Mouse (Mus musculus): ENCODE measurements around the gene Prom1. TPM values are rescaled to one million over a fixed set of nuclear protein-coding genes. Genes with fewer than 3 reads are reported as not detected.

Prom1 gene
- polyA plus RNA-seq, 1 experiment from 2014 or later: 101 TPM

- H3K4me1 ChIP-seq (replicated peaks; ENCODE audit: insufficient read depth, low read length): peaks cover 13% of the 10 kb centered on the region
- peaks cover 3% of the 10 kb centered on the region; the same call in 1 of the 2 replicates for H3K9me3 ChIP-seq (replicated peaks; ENCODE audit: low read length)
- WGBS: 81% methylated on average over 7 of the region's 7 CpGs
- H3K9ac ChIP-seq (ENCODE audit: low read depth, low read length): no peak overlapping the region
- H3K27me3 ChIP-seq (ENCODE audit: insufficient read depth, low read length): no peaks in the 10 kb centered on the region
- H3K4me2 ChIP-seq (ENCODE audit: low read length): no peak overlapping the region
- no peak overlapping the region for H3K27ac ChIP-seq
- no peak for DNase-seq (ENCODE audit: low spot score)
- no peak for ATAC-seq (replicated peaks; ENCODE audit: low FRiP score, low read depth)
- TF ChIP-seq CTCF (IDR thresholded peaks at IDR 0.05; ENCODE audit: low read depth): no peak
- H3K36me3 ChIP-seq (ENCODE audit: insufficient read depth, low read length): no peaks in the 10 kb centered on the region
- no peak overlapping the region for H3K4me3 ChIP-seq (replicated peaks; ENCODE audit: low read depth, low read length)
Observed at GRCm38 (mm10) chr5:44103121-44103520, 1.3 kb upstream of the Prom1 start.

- TF ChIP-seq CTCF (IDR thresholded peaks at IDR 0.05; ENCODE audit: low read depth): peak; percentile 34
- Histone ChIP-seq H3K27ac (peak overlapping the region; percentile 75), H3K9ac (ENCODE audit: low read depth, low read length) (peak overlapping the region; percentile 67), H3K4me2 (ENCODE audit: low read length) (peak overlapping the region; percentile 89), H3K36me3 (ENCODE audit: insufficient read depth, low read length) (no peaks in the 10 kb centered on the region), H3K9me3 (replicated peaks; ENCODE audit: low read length) (no peaks in the 10 kb centered on the region), H3K27me3 (ENCODE audit: insufficient read depth, low read length) (no peaks in the 10 kb centered on the region), H3K4me3 (replicated peaks; ENCODE audit: low read depth, low read length) (peak overlapping the region; percentile 62), H3K4me1 (replicated peaks; ENCODE audit: insufficient read depth, low read length) (peaks cover 13% of the 10 kb centered on the region)
- under 1% methylated on average over 43 of the region's 43 CpGs for WGBS
- ATAC-seq (replicated peaks; ENCODE audit: low FRiP score, low read depth): peak; percentile 56
- DNase-seq (ENCODE audit: low spot score): peak; percentile 71
Observed at GRCm38 (mm10) chr5:44100544-44101230, 1.1 kb downstream of the Prom1 start.

DNA sequence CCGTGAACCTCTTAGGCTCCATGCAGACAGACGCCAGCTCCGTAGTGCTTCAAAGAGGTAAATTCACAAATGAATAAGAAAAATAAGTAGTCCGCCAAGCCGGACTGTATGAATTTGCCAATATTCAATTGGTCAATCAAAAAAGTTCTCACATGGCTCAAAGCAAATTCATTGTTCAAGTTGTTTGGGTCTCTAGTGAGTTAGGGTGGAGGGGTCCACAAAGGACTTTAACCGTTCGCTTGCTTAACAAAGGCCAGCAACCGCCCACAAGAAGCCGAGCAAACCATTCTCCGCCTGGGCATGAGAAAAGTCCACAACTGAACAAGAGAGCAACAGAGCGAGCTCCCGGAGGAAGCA, 1.7 kb downstream of the Prom1 start:
- H3K9me3 ChIP-seq (replicated peaks; ENCODE audit: low read length): no peaks in the 10 kb centered on the region
- DNase-seq (ENCODE audit: low spot score): no peak
- ATAC-seq (replicated peaks; ENCODE audit: low FRiP score, low read depth): no peak
- peak overlapping the region; percentile 62 for H3K4me3 ChIP-seq (replicated peaks; ENCODE audit: low read depth, low read length)
- H3K4me2 ChIP-seq (ENCODE audit: low read length): peak overlapping the region; percentile 89
- TF ChIP-seq CTCF (IDR thresholded peaks at IDR 0.05; ENCODE audit: low read depth): no peak
- H3K9ac ChIP-seq (ENCODE audit: low read depth, low read length): peak overlapping the region; percentile 67
- peaks cover 12% of the 10 kb centered on the region for H3K4me1 ChIP-seq (replicated peaks; ENCODE audit: insufficient read depth, low read length)
- H3K36me3 ChIP-seq (ENCODE audit: insufficient read depth, low read length): no peaks in the 10 kb centered on the region
- H3K27me3 ChIP-seq (ENCODE audit: insufficient read depth, low read length): no peaks in the 10 kb centered on the region
- H3K27ac ChIP-seq: peak overlapping the region; percentile 75
- WGBS: 6% methylated on average over 12 of the region's 12 CpGs

GRCm38 (mm10) chr5:44096996-44097395, 4.8 kb downstream of the Prom1 start:
- H3K9me3 ChIP-seq (replicated peaks; ENCODE audit: low read length): no peaks in the 10 kb centered on the region
- H3K4me1 ChIP-seq (replicated peaks; ENCODE audit: insufficient read depth, low read length): peaks cover 8% of the 10 kb centered on the region; the same call in 1 of the 2 replicates
- no peak overlapping the region for H3K4me3 ChIP-seq (replicated peaks; ENCODE audit: low read depth, low read length)
- no peaks in the 10 kb centered on the region for H3K27me3 ChIP-seq (ENCODE audit: insufficient read depth, low read length)
- DNase-seq (ENCODE audit: low spot score): no peak
- WGBS: 86% methylated on average over 5 of the region's 5 CpGs
- no peak for TF ChIP-seq CTCF (IDR thresholded peaks at IDR 0.05; ENCODE audit: low read depth)
- H3K27ac ChIP-seq: no peak overlapping the region
- H3K36me3 ChIP-seq (ENCODE audit: insufficient read depth, low read length): peaks cover 10% of the 10 kb centered on the region
- H3K4me2 ChIP-seq (ENCODE audit: low read length): no peak overlapping the region
- ATAC-seq (replicated peaks; ENCODE audit: low FRiP score, low read depth): no peak
- no peak overlapping the region for H3K9ac ChIP-seq (ENCODE audit: low read depth, low read length)

DNA sequence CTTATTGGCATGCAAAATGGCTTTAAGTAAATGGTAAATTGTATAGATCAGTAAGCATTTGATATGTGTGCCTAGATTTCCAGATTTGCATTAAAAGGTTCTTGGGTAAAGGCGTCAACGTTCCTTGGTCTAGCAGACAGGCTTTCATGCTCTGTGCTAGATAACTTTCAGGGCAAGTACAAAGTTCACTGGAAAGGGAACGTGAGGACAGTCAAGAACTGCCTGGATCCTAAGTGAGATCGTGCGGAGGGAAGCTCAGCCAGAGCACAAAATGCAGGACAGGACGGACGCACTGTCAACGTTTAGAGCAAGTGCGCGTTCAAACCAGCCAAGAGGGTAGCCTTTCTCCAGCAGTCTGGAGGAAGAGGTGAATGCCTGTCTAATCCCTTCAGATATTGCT, 5.7 kb downstream of the Prom1 start:
- Histone ChIP-seq H3K36me3 (ENCODE audit: insufficient read depth, low read length) (peaks cover 10% of the 10 kb centered on the region), H3K27me3 (ENCODE audit: insufficient read depth, low read length) (no peaks in the 10 kb centered on the region), H3K4me3 (replicated peaks; ENCODE audit: low read depth, low read length) (no peak overlapping the region), H3K27ac (no peak overlapping the region), H3K9me3 (replicated peaks; ENCODE audit: low read length) (no peaks in the 10 kb centered on the region), H3K4me2 (ENCODE audit: low read length) (no peak overlapping the region), H3K9ac (ENCODE audit: low read depth, low read length) (no peak overlapping the region), H3K4me1 (replicated peaks; ENCODE audit: insufficient read depth, low read length) (peaks cover 8% of the 10 kb centered on the region; the same call in 1 of the 2 replicates)
- no peak for TF ChIP-seq CTCF (IDR thresholded peaks at IDR 0.05; ENCODE audit: low read depth)
- DNase-seq (ENCODE audit: low spot score): no peak
- WGBS: 81% methylated on average over 10 of the region's 10 CpGs
- ATAC-seq (replicated peaks; ENCODE audit: low FRiP score, low read depth): no peak

DNA sequence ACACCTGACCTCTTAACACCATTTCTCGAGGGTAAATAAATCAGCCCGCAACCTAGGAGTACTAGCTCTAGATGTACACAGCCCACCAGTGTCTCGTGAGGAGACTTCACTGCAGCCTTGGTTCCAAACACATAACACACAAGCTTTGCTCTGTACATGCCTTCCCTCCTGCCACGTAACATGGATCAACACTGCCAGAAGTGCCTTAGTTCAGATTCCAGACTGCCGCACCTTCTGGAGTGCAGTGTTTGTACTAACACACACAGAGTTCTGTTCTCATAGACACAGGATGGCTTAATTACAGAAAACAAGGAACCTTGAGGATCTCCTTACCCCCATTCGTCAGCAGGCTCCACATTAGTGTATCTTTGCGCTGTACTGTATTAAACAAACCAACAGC, 6.1 kb downstream of the Prom1 start:
- no peaks in the 10 kb centered on the region for H3K27me3 ChIP-seq (ENCODE audit: insufficient read depth, low read length)
- 77% methylated on average over 7 of the region's 7 CpGs for WGBS
- DNase-seq (ENCODE audit: low spot score) (no peak), ATAC-seq (replicated peaks; ENCODE audit: low FRiP score, low read depth) (no peak)
- no peak for TF ChIP-seq CTCF (IDR thresholded peaks at IDR 0.05; ENCODE audit: low read depth)
- no peak overlapping the region for H3K4me2 ChIP-seq (ENCODE audit: low read length)
- peaks cover 10% of the 10 kb centered on the region for H3K36me3 ChIP-seq (ENCODE audit: insufficient read depth, low read length)
- no peaks in the 10 kb centered on the region for H3K9me3 ChIP-seq (replicated peaks; ENCODE audit: low read length)
- no peak overlapping the region for H3K4me3 ChIP-seq (replicated peaks; ENCODE audit: low read depth, low read length)
- peaks cover 8% of the 10 kb centered on the region; the same call in 1 of the 2 replicates for H3K4me1 ChIP-seq (replicated peaks; ENCODE audit: insufficient read depth, low read length)
- no peak overlapping the region for H3K27ac ChIP-seq
- no peak overlapping the region for H3K9ac ChIP-seq (ENCODE audit: low read depth, low read length)
